Mouse (Mus musculus): ENCODE measurements at regions not wholly inside any gene's neighbourhood (a gene's known extent, or its start where the extent isn't known, plus 50 kb on each side); places are given as distances from the start of the nearest gene placed in this dataset.

- TF ChIP-seq POLR2A (IDR thresholded peaks at IDR 0.05; ENCODE audit: low read depth, low read length): no peak
- no peak for TF ChIP-seq CTCF (conservative IDR thresholded peaks at IDR 0.05; ENCODE audit: insufficient read depth, insufficient read length, low read depth, low read length)
Observed at GRCm38 (mm10) chr13:81861886-81862600, 79.2 kb downstream of the Cetn3 start.

Measured in kidney, adult 2 months (tissue).